Mouse (Mus musculus) erythroblast, embryonic 14.5 days (primary cell): ENCODE measurements around the gene Flt1.

Experiments
- GATA1 ChIP-seq: IDR thresholded peaks from 2 replicates; pipeline ENCODE4 v1.6.1; 2012; ENCODE audit warnings: low read length, inconsistent platforms, mixed read lengths
- TAL1 ChIP-seq: IDR thresholded peaks from 3 replicates; pipeline ENCODE4 v1.6.1; 2012; ENCODE audit warnings: low read length, inconsistent platforms, mixed read lengths

- TF ChIP-seq TAL1 = no peak
- no peak for TF ChIP-seq GATA1
Observed at GRCm38 (mm10) chr5:147573555-147573954, 152.3 kb downstream of the Flt1 start.
